Mouse (Mus musculus) lung, embryonic 16.5 days (tissue): ENCODE data around the gene Gm12394. TPM values are rescaled to one million over a fixed set of nuclear protein-coding genes. Genes with fewer than 3 reads are reported as not detected.

Source experiments
- ATAC-seq: fragments of 200-750 bp; cut with Nextera tagmentation; 2 replicates; pipeline ENCODE4 v1.8.0; 2017; ENCODE audit warnings: low read depth, mild to moderate bottlenecking, moderate library complexity
- H3K27ac ChIP-seq: fragments of 300-500 bp; sonication (generic); 2 replicates; pipeline ENCODE4 v1.5.1; 2014; ENCODE audit warnings: mild to moderate bottlenecking, control low read depth, low read length
- H3K27me3 ChIP-seq: fragments of 300-500 bp; sonication (generic); 2 replicates; pipeline ENCODE4 v1.6.1; 2014; ENCODE audit warnings: low read depth, low read length, mixed read lengths; ENCODE audit not compliant: control insufficient read depth, insufficient read depth
- H3K36me3 ChIP-seq: fragments of 300-500 bp; sonication (generic); 2 replicates; pipeline ENCODE4 v1.6.1; 2014; ENCODE audit warnings: low read length; ENCODE audit not compliant: control insufficient read depth, insufficient read depth
- H3K4me1 ChIP-seq: fragments of 300-500 bp; sonication (generic); replicated peaks from 2 replicates; pipeline ENCODE4 v1.6.1; 2014; ENCODE audit warnings: low read length, mixed read lengths; ENCODE audit not compliant: control insufficient read depth, insufficient read depth
- H3K4me2 ChIP-seq: fragments of 300-500 bp; sonication (generic); 2 replicates; pipeline ENCODE4 v1.6.1; 2014; ENCODE audit warnings: low read depth, low read length, control low read depth
- H3K4me3 ChIP-seq: fragments of 300-500 bp; sonication (generic); 2 replicates; pipeline ENCODE4 v1.5.1; 2014; ENCODE audit warnings: mild to moderate bottlenecking, low read length, control low read depth
- H3K9ac ChIP-seq: fragments of 300-500 bp; sonication (generic); 2 replicates; pipeline ENCODE4 v1.6.1; 2014; ENCODE audit warnings: low read length, control low read depth
- H3K9me3 ChIP-seq: fragments of 300-500 bp; sonication (generic); 2 replicates; pipeline ENCODE4 v1.6.1; 2016; ENCODE audit warnings: low read length; ENCODE audit not compliant: control insufficient read depth
- WGBS: fragments of 180-500 bp; shearing (Covaris S2); extraction: QIAGEN DNeasy Blood & Tissue Kit; methylation state at CpG from one replicate; pipeline ENCODE4 v1.1.7; 2014; 5-methylcytosine and 5-hydroxymethylcytosine counted together
- polyA plus RNA-seq: library from polyadenylated mRNA; unstranded; fragments of >200 nt; fragmentation: Nextera tagmentation; extraction: Ambion mirVana; gene quantifications from 2 replicates; pipeline ENCODE4 v1.2.1, GENCODE M21; 2015

Gm12394 gene
- polyA plus RNA-seq, 1 experiment from 2014 or later: 0.11 TPM

DNA sequence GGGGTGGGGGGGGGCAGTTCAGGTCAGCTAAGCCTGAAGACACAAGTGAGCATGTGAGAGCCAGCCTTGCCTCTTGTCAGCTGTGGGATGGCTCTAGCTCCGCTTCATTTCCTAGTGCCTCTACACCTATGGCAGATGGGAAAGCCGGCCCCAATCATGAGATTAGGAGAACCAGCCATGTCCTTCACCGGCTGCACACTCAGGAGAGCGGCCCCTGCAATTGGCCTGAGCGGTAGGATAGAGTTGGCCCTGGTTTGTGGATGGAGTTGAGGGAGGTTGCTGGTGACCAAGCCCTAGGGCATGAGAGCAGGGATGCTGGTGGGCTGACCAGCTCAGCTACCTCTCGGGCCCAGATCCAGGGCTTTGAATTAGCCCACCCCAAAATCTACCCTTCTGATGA is 32.2 kb upstream of the Gm12394 start:
- WGBS: 91% methylated on average over 6 of the region's 6 CpGs
- no peak overlapping the region for H3K9ac ChIP-seq
- no peak overlapping the region for H3K27ac ChIP-seq
- H3K9me3 ChIP-seq: no peaks in the 10 kb centered on the region
- H3K27me3 ChIP-seq: no peaks in the 10 kb centered on the region
- no peak overlapping the region for H3K4me2 ChIP-seq
- H3K36me3 ChIP-seq: no peaks in the 10 kb centered on the region
- ATAC-seq: no peak
- H3K4me3 ChIP-seq: no peak overlapping the region
- no peaks in the 10 kb centered on the region for H3K4me1 ChIP-seq

GRCm38 (mm10) chr4:42886926-42887325 is 30.4 kb upstream of the Gm12394 start:
- no peak for ATAC-seq
- Histone ChIP-seq H3K27ac (no peak overlapping the region), H3K4me2 (no peak overlapping the region), H3K9me3 (no peaks in the 10 kb centered on the region), H3K36me3 (no peaks in the 10 kb centered on the region), H3K9ac (no peak overlapping the region), H3K4me1 (no peaks in the 10 kb centered on the region), H3K4me3 (no peak overlapping the region), H3K27me3 (no peaks in the 10 kb centered on the region)
- WGBS: 88% methylated on average over 6 of the region's 6 CpGs

DNA sequence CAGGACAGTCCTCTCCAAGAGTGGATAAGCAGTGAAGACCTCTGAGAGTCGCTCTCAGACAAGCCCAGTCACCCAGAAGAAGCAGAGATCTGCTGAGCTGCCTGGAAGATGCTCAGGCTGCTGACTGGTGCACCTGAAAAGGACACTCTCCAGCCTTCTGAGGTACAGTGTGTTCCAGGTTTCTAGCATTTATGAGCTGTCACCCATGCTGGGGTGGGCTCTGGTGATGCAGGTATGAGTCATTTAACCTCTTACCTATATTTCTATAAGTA is 24.0 kb upstream of the Gm12394 start:
- Histone ChIP-seq H3K27ac (no peak overlapping the region), H3K36me3 (no peaks in the 10 kb centered on the region), H3K27me3 (no peaks in the 10 kb centered on the region), H3K4me3 (no peak overlapping the region), H3K9ac (no peak overlapping the region), H3K4me2 (no peak overlapping the region), H3K9me3 (no peaks in the 10 kb centered on the region), H3K4me1 (no peaks in the 10 kb centered on the region)
- 35% methylated on average over 1 of the region's 1 CpGs for WGBS
- no peak for ATAC-seq

DNA sequence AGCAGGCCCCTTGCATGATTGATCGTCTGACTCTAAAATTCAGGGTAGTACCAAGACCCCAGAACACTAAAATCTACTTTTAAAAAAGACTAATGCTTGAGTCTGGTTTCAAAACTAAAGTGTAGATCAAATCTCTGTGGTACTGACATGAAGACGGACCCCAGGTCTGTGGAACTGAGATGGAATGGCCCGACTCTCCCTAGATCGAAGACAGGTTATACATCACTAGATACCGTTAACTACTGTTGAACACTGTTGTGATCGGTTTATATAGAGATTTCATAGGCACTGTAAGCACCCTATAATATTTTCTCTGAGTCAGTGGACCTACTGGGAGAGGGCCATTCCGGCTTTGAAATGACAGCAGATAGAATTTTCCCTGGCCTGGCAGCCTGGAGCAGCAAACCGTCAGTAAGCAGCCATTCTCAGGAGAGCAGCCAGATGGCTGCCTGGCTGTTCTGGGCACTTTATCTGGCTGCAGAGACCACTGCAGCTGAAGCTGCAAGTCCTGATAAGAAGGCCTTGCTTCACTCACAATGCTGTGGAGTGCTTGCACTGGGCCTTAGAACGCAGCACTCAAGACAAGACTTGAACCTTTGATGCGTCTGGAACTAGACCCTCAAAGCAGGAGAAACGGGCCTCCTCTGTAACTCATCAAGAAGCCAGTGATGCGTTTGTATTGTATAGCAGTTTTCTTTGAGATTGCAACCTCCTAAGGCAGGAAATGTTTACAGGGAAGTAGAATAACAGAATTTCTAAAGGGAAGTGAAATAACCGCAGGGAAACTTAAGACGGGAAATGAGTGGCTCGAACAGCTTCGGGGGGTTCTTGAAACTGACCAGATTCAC is 23.5 kb upstream of the Gm12394 start:
- no peak overlapping the region for H3K9ac ChIP-seq

DNA sequence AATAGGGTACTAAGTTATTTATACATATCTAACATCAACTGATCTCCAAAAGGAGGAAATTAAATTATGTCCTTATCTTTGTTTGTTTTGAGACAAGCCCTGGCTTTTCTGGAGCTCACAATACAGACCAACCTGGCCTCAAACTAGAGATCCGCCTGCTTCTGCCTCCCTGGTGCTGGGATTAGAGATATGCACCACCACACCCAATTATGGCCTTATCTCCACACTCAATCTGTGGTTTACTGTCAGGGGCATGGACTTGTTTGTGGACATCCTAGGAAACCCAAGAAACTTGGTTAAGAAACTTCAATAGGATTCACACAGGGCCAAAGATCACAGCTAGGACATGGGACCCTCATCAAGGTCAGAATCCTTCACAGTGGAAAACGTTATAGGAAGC is 21.1 kb upstream of the Gm12394 start:
- no peaks in the 10 kb centered on the region for H3K4me1 ChIP-seq
- ATAC-seq: no peak
- no peak overlapping the region for H3K4me2 ChIP-seq
- H3K27ac ChIP-seq: no peak overlapping the region
- H3K27me3 ChIP-seq: no peaks in the 10 kb centered on the region
- 75% methylated on average over 2 of the region's 2 CpGs for WGBS
- no peak overlapping the region for H3K4me3 ChIP-seq
- H3K9ac ChIP-seq: no peak overlapping the region
- H3K9me3 ChIP-seq: no peaks in the 10 kb centered on the region
- H3K36me3 ChIP-seq: no peaks in the 10 kb centered on the region

More for the DNA sequence above, 23.5 kb upstream of the Gm12394 start:
- Histone ChIP-seq H3K36me3 (no peaks in the 10 kb centered on the region), H3K27me3 (no peaks in the 10 kb centered on the region), H3K4me1 (no peaks in the 10 kb centered on the region), H3K4me2 (no peak overlapping the region), H3K27ac (no peak overlapping the region), H3K4me3 (no peak overlapping the region), H3K9me3 (no peaks in the 10 kb centered on the region)
- no peak for ATAC-seq
- 64% methylated on average over 16 of the region's 16 CpGs for WGBS

DNA sequence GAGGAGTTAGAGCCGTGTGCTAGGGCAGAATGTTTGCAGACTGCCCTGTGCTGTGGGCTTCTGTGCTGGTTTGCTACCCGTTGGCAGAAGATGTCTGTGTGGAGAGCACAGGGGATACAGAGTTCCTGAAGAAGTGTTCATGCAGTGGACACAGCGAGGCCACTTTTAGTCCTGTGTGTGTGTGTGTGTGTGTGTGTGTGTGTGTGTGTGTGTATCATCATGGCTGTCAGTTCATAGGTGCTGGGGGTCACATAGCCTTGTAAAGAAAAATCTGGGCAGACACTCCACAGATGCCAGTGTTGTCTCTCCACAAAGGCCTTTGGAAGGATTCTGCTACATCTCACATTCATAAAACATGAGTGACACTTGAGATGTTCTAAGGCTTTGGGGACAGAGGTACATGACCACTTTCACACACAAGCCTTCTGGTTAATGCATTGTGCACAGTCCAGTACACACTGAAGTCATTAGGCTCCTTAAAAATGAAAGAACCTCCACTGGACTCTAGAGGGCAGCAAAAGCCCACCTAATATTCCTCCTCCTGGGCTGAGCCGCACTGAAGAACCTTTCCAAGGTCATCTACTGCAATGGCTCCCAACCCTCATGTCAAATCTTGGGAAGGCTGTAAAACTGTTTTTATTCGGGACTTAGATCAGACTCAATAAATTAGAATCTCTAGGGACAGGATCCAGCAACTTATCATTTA is 20.2 kb upstream of the Gm12394 start:
- Histone ChIP-seq H3K36me3 (no peaks in the 10 kb centered on the region), H3K4me1 (no peaks in the 10 kb centered on the region), H3K4me3 (no peak overlapping the region), H3K27me3 (no peaks in the 10 kb centered on the region), H3K9ac (no peak overlapping the region), H3K27ac (no peak overlapping the region), H3K4me2 (no peak overlapping the region), H3K9me3 (no peaks in the 10 kb centered on the region)
- peak; percentile 75; the same call in 1 of the 2 replicates for ATAC-seq
- 31% methylated on average over 5 of the region's 5 CpGs for WGBS

- Histone ChIP-seq H3K4me2 (no peak within 1 kb of the TSS), H3K36me3 (no peaks in the 10 kb centered on the region), H3K4me1 (no peaks in the 10 kb centered on the region), H3K9ac (no peak within 1 kb of the TSS), H3K4me3 (no peak within 1 kb of the TSS), H3K27me3 (no peaks in the 10 kb centered on the region), H3K9me3 (no peaks in the 10 kb centered on the region), H3K27ac (no peak within 1 kb of the TSS)
- 78% methylated on average over 7 of the region's 7 CpGs for WGBS
- ATAC-seq: no peak
Observed at GRCm38 (mm10) chr4:42874134-42874533, 17.6 kb upstream of the Gm12394 start, which contains the start of gene Fam205c. Gene Fam205c (minus strand): TSS chr4:42874234.

GRCm38 (mm10) chr4:42872746-42873435 is 16.3 kb upstream of the Gm12394 start:
- Histone ChIP-seq H3K4me2 (no peak overlapping the region), H3K9ac (no peak overlapping the region), H3K27me3 (no peaks in the 10 kb centered on the region), H3K4me3 (no peak overlapping the region), H3K36me3 (no peaks in the 10 kb centered on the region), H3K4me1 (no peaks in the 10 kb centered on the region), H3K9me3 (no peaks in the 10 kb centered on the region), H3K27ac (no peak overlapping the region)
- WGBS: 68% methylated on average over 16 of the region's 16 CpGs
- no peak for ATAC-seq

GRCm38 (mm10) chr4:42872151-42872550 is 15.6 kb upstream of the Gm12394 start:
- H3K4me2 ChIP-seq: no peak overlapping the region
- H3K9me3 ChIP-seq: no peaks in the 10 kb centered on the region
- no peaks in the 10 kb centered on the region for H3K4me1 ChIP-seq
- H3K27ac ChIP-seq: no peak overlapping the region
- H3K27me3 ChIP-seq: no peaks in the 10 kb centered on the region
- 83% methylated on average over 7 of the region's 7 CpGs for WGBS
- no peak for ATAC-seq
- no peak overlapping the region for H3K4me3 ChIP-seq
- no peak overlapping the region for H3K9ac ChIP-seq
- H3K36me3 ChIP-seq: no peaks in the 10 kb centered on the region
